Mouse (Mus musculus) thymus, adult 2 months (tissue): ENCODE results near the gene Mpp3.

Experiments
- CTCF ChIP-seq: fragments of 200-500 bp; IDR thresholded peaks from 2 replicates; pipeline ENCODE4 v1.5.1; 2012; ENCODE audit warnings: mild to moderate bottlenecking, control low read depth, low read length, moderate library complexity, borderline replicate concordance; ENCODE audit not compliant: control insufficient read depth, poor library complexity, insufficient read depth; ENCODE audit errors: extremely low read depth
- POLR2A ChIP-seq: fragments of 200-500 bp; IDR thresholded peaks from 2 replicates; pipeline ENCODE4 v1.6.1; 2012; ENCODE audit warnings: mild to moderate bottlenecking, low read length, control low read depth, moderate library complexity; ENCODE audit not compliant: control insufficient read depth, poor library complexity, insufficient read depth; ENCODE audit errors: extremely low read depth

DNA sequence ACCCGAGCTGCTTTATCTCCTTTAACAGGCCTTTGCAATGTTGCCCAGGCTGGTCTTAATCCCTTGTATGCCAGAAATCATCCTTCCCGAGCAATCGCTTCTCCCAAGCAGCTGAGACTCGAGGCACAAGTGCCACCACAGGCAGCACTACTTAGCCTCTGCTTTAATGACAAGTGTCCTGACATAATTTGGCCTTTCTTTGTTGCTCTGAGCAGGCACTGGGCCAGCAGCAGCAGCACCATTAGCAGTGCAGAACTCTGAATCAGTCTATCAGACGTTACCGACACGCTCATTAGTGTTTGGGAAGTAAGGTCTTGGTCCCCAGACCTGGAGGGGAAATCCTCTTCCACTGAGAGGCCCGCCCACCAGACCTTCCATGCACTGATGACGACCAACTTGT lies 8.5 kb downstream of the Mpp3 start:
- no peak for TF ChIP-seq CTCF
- TF ChIP-seq POLR2A, result no peak
